Mouse (Mus musculus): Measurements from ENCODE around the gene Arid5b.

The Arid5b gene

DNA sequence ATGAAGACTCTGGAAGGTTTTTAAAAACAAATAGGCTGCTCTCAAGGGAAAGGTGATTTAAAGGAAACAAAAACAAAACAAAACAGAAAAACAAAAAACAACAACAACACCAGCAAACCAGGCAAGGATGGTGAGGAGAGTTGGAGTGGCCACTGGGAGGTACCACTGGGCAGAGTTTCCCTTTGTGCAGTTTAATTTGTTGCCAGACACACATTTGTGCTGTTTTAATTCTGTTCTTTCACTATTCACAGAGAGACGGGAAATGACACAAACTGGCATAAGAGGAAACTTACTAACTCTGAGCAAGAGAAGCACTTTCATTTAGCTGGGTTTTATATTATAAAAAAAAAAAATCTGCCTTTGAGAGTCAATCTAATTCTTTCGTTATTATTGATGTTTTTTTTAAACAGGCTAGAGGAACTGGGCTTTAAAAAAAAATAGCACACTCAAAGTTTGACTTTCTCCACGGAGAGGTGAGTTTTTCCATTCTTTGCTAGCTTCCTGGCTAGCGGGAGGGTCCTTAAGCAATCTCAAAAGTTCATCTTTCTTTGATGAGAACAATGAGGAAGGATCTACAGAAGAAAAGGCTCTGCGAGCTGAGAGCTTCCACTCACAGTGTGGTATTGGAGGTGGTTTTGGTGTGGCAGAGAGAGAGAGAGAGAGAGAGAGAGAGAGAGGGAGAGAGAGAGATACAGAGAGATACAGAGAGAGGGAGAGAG, 39.7 kb downstream of the Arid5b start:
- no peak for DNase-seq (ENCODE audit: extremely low read depth, low read depth, low spot score)

DNA sequence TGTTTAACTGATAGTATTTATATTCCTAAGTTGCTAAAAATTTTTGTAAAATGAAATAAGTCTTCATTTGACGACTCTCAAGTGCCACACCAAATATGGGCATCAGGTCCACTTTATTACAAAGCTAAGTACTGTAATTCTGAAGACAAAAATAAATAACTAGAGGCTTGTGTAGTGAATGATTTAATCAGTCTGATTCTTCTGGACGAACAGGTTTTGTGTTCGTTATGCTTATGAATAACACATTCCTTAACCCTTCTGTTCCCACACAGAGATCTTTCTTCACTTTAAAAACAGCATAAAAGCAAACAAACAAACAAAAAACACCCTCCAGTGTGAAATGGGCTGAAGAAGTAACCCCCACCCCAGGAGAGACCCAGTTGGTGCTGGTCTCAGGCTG, 40.4 kb downstream of the Arid5b start:
- DNase-seq (ENCODE audit: extremely low read depth, low read depth, low spot score), result no peak

DNA sequence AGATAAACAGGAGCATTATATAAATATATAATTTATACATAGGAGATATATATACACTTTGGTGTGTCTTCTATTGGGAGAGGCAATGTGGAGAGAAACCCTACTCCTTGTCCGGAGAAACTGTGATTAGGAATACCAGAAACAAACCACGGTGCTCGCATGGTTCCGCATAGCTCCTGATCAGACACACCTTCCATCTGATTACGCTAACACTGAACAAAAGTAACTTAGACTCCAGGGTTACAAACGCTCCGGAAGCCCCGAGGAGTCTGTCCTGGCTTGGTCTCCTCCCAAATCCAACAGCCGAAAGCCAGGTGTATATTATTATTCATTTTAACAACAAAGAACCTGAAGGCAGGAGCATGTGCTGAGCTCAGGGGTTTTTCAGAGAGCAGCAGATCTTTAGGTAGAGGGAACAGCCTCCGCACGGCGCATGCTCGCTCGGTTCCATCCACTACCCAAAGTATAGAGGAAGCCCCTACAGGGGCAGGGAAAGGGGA, 41.5 kb downstream of the Arid5b start:
- DNase-seq (ENCODE audit: extremely low read depth, low read depth, low spot score), result no peak

DNA sequence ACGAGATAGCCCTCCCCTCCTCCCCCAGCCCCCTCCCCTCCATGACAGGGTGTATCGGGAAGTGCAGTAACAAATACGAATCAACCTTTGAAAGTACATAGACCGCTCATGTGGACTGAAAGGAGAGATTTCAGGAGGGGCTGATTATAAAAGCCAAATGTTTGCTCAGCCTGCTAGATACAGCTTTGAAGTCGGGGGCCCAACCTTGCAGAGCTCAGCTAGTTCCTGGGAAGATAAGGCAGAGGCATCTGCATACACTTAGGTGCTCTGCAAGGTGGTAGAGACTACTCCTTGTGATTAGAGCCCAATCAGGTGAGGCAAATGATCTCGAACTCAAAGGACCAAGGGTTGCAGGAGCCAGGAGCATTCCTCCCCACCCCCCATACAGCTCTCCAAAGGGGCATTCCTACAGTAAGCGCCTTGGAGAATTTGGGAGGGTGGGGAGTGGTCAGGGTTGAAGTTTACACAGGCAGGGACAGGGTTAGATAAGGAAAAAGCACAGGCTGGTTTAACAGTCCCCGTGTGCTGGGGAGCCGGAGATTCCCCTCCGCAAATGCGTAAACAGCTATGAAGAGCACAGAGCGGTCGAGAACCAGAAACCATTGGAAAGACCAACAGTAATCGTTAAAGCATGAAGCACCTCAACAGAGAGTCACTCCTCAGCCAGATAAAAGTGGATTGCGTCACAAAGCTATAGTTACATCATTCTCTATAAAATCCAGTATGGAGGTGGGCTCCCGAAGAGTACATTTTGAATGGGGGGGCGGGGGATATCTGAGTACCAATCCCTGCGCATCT, 47.0 kb downstream of the Arid5b start:
- DNase-seq (ENCODE audit: extremely low read depth, low read depth, low spot score), result no peak

DNA sequence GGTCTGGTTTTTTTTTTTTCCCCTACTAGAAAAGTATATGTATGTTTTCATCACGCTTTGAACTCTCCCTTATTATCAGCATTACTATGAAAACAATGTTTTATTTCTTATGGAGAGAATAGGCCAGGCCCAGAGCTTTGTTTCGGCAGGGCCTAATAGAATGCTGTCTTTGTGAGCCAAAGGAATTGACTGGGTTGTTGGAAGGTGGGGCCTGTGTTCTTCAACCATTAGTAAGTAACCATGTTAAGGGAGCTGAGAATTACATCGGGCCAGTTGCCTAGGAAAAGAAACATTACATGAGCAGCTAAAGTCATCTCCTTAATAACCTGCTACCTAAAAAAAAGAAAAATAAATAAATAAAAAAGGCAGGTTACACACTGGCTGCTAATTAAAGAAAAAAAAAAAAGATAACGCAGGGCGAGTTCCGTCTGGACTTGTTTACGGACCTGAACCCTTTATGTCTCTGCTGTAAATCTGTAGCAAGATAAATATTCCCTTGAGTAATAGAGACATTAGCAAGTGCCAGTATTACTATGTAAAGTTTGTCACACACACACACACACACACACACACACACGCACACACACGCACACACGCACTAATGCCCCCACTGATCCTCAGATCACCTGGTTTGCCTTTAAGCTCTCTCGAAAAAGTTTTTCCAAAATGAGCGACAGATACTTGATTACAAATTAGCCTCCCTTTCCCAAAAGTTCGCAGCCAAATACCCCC, 47.7 kb downstream of the Arid5b start:
- no peak for DNase-seq (ENCODE audit: extremely low read depth, low read depth, low spot score)

DNA sequence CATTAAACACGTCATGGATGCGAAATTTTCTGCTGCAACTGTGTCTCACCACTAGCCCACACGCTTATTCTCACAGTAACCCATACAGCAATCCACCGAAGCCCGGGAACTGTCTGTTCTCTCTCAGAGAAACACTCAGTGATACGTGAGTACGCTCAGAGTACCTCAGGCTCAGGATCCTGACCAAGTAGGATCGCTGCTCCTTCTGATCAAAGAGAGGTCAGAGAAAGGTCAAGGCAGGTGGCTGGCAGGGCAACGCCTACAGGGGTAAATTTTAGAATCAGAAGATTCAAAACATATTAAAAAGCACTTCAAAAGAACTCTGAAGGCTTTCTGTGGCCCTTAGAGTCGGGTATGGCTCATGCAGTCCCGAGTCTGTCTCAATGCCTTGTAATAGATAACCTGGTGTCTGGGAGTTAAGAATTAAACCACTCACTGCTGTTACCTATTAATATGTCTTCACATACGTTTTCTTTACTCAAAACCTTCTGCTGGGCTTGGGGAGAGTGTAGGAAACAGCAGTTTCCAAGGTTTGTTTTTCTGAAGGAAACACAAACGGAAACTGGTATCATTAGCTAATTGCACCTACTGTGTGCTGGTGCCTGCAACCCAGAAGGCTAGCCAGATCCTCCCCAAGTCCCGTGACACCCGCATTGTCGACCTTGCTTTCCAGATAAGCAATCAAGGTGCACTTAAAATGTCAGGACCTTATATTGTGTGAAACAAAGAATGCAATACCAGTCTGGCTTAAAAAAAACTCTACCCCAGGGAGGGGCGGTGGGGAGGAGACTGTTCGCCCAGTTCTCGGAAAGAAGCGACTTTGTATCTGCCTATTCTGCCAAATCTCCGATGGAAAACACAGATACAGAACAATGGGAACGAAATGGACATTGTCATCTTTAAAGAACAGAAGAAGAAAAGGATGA, 48.6 kb downstream of the Arid5b start:
- DNase-seq (ENCODE audit: extremely low read depth, low read depth, low spot score), result no peak

DNA sequence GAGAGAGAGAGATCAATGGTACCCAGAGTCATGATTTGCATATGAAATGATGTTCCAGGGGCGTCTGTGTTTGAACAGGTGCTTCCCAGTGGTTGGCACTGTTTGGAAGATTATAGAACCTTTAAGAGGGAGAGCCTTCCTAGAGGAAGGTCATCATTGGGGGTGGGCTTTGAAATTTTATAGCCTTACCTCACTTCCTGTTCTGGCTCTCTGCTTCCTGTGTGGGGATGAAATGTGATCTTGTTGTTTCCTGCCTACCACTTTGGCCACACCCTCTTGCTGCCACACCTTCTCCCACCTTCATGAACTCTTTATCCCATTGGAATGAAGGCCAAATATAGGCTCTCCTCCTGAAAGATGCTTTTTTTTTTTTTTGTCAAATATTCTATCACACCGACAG, 55.9 kb downstream of the Arid5b start:
- no peak for DNase-seq (ENCODE audit: extremely low read depth, low read depth, low spot score)

DNA sequence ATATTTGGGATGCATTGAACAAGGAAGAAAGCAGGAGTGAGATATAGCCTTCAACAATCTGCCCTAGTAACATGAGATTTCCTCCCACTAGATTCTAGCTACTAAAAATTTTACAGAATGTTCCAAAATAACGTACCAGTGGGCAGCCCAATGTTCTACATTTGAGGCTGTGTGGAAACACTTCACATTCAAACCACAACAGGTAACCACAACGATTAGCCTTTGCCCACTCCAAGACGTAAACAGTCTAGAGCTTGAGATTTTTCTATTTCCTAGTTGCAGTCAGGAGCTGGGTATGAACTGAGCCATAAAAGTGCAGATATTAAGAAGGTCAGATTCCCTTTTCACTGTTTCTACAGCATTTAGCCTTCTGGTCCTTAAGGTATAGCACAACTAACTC, 56.5 kb downstream of the Arid5b start:
- no peak for DNase-seq (ENCODE audit: extremely low read depth, low read depth, low spot score)

DNA sequence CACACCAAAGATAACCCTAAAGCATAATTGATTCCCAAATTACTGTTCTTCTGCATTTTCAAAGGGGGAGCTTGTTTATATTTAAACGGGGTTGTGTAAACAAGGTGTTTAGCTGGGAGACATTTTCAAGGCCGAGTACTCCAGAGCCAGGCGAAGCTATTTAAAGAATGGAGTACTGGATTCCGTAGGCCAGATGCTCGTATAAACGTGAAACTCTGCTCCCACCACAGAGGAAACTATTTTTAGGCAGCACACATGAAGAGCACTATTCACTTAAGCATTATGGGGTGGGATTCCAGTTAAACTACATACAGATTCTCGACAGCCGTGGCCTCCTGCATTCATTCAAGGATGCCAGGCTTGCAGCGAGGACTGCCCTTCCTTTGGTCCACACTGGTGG, 59.2 kb downstream of the Arid5b start:
- no peak for DNase-seq (ENCODE audit: extremely low read depth, low read depth, low spot score)

DNA sequence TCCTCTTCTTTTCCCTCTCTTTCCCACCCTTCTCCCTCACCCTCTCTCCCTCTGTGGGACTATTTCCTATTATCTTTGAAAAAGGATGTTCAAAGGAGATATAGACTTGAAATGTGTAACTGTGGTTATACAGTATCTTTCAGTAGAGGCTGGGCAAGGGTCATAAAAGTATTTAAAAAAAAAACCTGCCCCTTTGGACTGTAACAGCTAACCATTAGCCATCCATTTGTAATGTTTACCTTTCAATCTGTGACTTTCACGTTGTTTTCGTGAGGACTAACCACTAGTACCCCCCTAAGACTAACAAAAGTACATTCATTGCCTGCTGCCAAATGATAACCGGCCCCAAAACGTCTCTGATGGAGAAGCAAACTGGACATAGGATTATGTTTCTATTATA, 59.9 kb downstream of the Arid5b start:
- no peak for DNase-seq (ENCODE audit: extremely low read depth, low read depth, low spot score)

DNA sequence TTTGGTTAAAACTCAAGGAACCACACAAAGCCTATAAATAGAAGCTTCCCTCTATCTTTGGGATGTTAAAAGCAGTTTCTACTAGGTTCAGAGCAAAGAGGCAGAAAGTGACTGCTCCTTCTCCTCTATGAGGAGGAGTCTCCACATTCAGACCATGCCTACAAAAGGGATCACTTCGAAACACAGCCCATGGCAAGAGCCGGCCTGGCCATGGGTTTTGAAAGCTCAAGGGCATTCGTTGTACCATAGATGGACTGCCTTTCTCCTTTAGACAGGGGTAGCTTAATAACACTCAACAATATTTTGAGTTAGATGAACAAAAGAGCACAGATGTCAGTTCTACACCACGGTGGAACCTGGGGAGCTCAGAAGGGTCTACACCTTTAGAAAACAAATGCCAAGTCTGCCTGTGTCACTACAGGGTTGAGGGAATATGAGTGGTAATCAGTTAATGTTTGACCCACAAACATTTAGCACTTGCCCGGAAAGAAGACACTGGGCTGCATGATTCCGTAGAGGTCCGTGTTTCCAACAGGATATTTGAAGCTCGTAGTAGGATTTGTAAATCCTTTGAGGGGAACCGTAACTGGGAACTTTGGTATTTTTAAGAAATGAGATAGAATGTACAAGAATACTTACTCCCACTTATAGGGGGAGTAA, 63.6 kb downstream of the Arid5b start:
- no peak for DNase-seq (ENCODE audit: extremely low read depth, low read depth, low spot score)

DNA sequence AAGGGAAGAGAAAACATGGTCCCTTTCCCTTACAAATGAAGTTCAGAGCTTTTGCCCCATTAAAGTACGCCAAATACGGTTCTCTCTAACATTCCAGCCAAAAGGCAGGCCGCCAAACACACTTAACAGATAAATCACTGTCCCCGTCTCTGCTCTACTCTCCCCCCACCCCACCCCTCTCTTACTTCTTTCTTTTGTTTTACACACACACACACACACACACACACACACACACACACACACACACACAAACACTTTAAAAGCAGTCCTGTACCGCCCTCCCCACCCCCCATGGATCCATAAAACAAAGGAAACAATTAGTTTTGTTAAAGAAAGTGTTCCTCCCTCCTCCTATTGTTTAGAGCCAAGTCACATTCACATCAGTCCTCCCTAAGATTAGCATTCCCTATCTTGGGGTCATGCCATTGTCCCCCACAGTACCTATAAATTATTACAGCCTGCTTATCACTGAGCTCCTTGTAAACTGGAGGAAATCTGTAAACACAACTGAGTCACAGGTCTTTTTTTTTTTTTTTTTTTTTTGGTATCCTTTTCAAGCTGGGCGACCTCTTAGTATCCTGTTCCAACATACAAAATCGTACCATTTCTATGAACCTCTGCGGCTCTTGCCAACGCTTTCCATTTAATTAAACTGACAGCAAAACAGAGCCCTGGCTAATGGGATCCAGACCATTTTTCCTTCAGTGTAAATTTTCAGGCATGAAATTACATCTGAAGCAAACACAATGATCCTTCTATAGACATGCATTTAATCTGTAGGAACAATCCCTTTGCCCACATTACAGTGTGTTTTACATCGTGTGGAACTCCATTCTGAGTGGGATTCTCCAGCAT, 66.3 kb downstream of the Arid5b start:
- no peak for DNase-seq (ENCODE audit: extremely low read depth, low read depth, low spot score)

DNA sequence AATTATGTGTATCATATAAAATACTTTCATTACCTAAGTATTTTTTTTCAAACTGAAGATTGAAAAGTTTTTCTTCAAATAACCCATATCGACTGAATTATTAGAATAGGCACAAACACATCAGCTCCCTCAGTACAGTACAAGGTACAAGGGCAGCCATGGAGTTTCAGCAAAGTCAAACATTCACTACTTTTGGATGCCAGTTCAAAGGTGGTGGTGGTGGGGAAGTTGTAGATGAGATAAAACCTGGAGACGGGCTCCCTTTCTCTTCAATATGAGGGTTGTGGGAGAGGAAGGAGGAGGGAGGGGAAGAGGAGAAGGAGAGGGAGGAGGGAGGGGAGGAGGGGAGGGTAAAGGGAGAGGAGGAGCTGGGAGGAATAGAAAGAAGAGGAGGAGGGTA, 67.0 kb downstream of the Arid5b start:
- no peak for DNase-seq (ENCODE audit: extremely low read depth, low read depth, low spot score)

DNA sequence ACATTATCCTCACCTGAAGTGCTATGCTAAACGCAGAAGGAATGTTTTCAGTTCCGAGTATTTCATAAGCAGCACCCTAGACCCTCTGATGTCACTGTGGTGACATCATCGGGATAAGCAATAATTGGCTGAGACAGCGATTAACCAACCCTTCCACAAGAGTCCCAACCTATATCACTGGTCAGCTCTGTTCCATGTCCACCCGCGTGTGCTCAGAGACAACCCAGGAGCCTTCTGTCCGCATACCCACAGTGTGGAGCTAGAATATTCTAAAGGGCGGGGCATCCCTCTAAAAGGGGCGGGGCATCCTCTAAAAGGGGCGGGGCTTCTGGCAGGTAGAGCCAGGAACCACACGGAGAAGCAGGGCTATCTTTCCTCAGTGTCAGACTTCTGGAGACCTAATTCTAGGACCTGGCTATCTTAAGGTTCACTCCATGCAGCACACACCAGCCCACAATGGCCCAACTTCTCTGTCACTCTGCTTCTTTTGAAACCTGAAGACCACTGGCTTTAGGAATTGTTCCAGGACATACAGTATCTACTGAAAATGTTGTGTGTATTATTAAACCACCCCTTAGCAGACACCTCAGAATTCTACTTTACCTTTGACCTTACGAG, 68.4 kb downstream of the Arid5b start:
- DNase-seq (ENCODE audit: extremely low read depth, low read depth, low spot score), result no peak

DNA sequence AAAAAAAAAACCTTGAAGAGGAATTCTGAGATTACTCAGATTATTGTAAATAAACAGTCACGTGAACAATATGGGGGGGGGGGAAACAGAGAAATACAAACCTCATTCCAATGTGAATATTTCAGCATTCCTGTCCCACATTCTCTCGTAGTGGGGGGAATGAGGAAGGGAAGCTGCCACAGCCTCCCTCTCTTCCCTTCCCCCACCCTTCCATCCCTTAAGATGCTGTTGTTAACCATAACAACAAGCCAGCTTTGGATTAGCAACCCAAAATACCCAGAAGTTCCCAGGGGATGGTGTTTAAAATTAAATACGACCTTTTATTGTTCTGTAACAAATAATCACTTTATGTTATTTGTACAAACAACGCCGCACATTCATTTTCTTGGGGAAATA, 69.9 kb downstream of the Arid5b start:
- no peak for DNase-seq (ENCODE audit: extremely low read depth, low read depth, low spot score)

DNA sequence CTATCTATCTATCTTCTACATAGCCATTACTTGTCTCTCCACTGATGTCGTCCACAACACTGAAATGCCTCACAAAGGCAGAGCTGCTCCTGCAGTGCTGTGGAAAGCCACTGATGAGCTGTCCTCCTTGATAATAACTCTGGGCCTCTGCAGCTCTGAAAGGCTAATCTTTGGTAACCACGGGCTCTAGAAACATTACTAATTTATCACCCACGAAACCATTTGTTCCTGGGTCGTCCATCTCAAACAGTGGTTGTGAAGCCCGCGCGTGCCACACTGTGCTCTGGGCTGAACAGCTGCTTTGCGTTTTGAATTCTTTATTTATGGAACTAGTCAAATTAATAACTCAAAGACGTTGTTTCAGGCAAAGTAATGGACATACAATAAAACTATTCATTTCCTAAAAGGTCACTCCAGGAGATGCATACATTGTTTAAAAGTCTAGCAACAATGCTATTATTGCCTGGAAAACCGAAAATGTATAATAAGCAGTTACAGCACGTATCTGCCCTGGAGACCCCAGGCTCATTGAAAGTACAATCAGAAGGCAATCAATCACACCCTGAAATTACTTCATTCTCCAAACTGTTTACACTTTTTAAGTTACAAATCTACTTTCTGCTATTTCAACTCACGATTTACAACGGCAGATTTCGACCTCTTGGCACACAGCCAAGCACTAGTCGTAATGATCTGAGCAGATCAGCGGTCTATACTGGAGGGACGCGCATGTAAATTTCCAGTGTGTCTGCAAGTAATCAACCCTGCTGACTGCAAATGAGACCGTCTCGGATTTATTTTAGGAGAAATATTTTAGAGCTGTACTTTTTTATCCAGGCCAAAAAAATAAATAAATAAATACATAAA, 70.5 kb downstream of the Arid5b start:
- no peak for DNase-seq (ENCODE audit: extremely low read depth, low read depth, low spot score)

DNA sequence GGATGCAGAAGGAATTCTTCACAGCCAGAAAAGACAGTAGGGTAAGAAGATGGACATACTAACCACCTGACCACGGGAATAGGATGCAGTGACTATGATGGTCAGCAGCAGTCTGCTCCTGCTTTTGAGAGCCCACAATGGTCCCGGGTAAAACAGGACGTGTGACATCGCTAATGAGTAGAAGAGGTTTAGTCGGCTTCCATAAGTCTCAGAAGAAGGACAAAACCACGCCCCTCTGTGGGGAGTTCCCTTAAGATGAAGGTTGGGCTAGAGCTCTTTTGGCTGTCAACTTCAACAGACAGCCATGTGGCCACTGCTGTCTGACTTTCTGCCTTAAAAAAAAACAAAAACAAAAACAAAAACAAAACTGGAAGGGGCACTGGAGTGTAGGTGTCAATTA, 74.1 kb downstream of the Arid5b start:
- DNase-seq (ENCODE audit: extremely low read depth, low read depth, low spot score), result no peak

DNA sequence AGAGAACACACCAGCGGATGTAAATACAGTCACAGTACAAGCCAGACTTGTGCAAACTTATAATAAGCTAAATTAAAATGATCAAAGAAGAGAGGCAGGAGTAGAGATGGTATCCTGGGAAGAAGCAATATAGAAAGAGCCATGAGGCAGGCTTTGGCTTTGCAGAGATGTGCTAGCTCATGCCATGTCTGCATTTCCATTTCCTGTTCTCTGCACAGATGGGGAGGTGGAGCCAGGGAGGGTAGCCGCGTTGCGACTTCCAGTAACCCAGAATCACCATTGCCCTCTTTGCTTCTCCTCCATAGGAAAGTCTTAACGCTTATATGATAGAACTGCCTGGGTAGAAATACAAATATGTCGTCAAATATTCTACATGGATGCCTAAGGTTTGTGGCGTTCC, 74.7 kb downstream of the Arid5b start:
- no peak for DNase-seq (ENCODE audit: extremely low read depth, low read depth, low spot score)
